Mouse (Mus musculus): Measurements from ENCODE around the gene Lin7a.

The Lin7a gene

DNA sequence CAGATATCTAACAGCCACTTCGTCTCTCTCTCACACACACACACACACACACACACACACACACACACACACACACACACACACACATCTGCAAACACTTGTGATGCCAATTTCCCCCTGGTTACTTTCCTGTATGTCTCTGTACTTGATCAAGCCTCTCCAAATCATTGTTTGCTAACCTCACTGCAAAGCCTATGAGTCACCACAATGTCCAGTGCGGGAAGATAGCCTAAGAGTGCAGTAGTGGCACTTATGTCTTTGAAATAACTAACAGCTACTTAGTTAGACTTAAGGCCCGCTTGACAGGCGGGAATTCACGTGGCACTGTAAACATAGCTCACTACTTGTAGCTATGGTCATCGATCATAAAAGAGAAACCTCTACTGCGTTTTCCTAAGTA lies 196.3 kb downstream of the Lin7a start:
- ATAC-seq (ENCODE audit: low TSS enrichment): no peak
